ENCODE assay signal across 20 mouse cellular contexts in genomic region chr7:117259151-117259550, GRCm38 (mm10).
DNase-seq lines count a peak whose midpoint lies in the region; ATAC-seq lines count a peak whose summit lies in the region.
"Had no signal": no experiment of that assay in that cellular context is flagged by ENCODE, and none has a peak within 500 bp of the region (broad histone marks: within the 10 kb centered on the region; RNA-seq: fewer than 3 reads in every experiment).

No protein-coding gene starts in this region.

- peak; percentile 47 for DNase-seq in layer of hippocampus, adult 11-12 months (ENCODE audit: low spot score)
- no peak for DNase-seq in layer of hippocampus, postnatal 10 days (ENCODE audit: low spot score in 2 of 2)
- peak; percentile 44 for DNase-seq in right cerebral cortex, adult 2 months (ENCODE audit: low spot score in 2 of 2)
- no peak for DNase-seq in right cerebral cortex, postnatal 10 days (ENCODE audit: low spot score in 2 of 2)
- peak; percentile 60 for DNase-seq in layer of hippocampus, adult 9-11 months
- DNase-seq in telencephalon, adult 2 months (ENCODE audit: low read depth, low spot score): peak; percentile 54
- no peak for DNase-seq in cerebellum, adult 11 months
- DNase-seq: adrenal gland, postnatal 14 days; cerebellum, adult 8-10 months; gastrocnemius, postnatal 36 days; heart, postnatal 36 days; kidney, adult 11 months; kidney, postnatal 10 days; lung, embryonic 14.5 days; lung, postnatal 4 days; spleen, adult 18-20 months; thymus, postnatal 25 days had no signal

- ATAC-seq in activated CD4-positive, CD25-positive, alpha-beta regulatory T cell, adult 4 months: no peak
- ATAC-seq: forebrain, embryonic 15.5 days; hindbrain, embryonic 16.5 days had no signal

Comparison
In these comparisons a context has a peak if more than half of its experiments do, and no peak if none do; other contexts are left out.
1. DNase-seq: peak in layer of hippocampus, adult 11-12 months (single experiment), right cerebral cortex, adult 2 months (2 of 2), layer of hippocampus, adult 9-11 months (single experiment) and telencephalon, adult 2 months (single experiment); none in layer of hippocampus, postnatal 10 days (0 of 2), right cerebral cortex, postnatal 10 days (0 of 2) and cerebellum, adult 11 months (single experiment).